Mouse (Mus musculus) layer of hippocampus, postnatal 10 days (tissue): ENCODE data around the gene Sema3g. TPM values are rescaled to one million over a fixed set of nuclear protein-coding genes. Genes with fewer than 3 reads are reported as not detected.

Experiments
- DNase-seq, 2 experiments: peaks; one replicate each; pipeline ENCODE4 v3.0.0; 2021; ENCODE audit warnings: low spot score in 2 of 2
- long read RNA-seq: library from polyadenylated mRNA; stranded (forward); transcript quantifications from one replicate; pipeline ENCODE4 v2.0.0, GENCODE M21; 2023
- total RNA-seq, 2 experiments: library from RNA; stranded (reverse); gene quantifications; 2 replicates each; pipeline ENCODE4 v1.2.3; 2021

The Sema3g gene
- 1 to 10 TPM; 4.7 to 5.4 TPM for total RNA-seq
- long read RNA-seq = 0 reads

GRCm38 (mm10) chr14:31217666-31218065 is at the start of gene Sema3g:
Sema3g (plus strand) TSS chr14:31217860.
- peak; percentile 26 to 28 for DNase-seq

- DNase-seq = no peak
Observed at GRCm38 (mm10) chr14:31168425-31168824, 49.2 kb upstream of the Sema3g start, which contains the start of gene Stab1. Stab1 (minus strand) TSS chr14:31168641.

- DNase-seq = no peak
Observed at GRCm38 (mm10) chr14:31169508-31169907, 48.2 kb upstream of the Sema3g start.

- DNase-seq = no peak
Observed at GRCm38 (mm10) chr14:31170963-31171362, 46.7 kb upstream of the Sema3g start.

- peak; percentile 52 to 59 for DNase-seq
Observed at GRCm38 (mm10) chr14:31171386-31171785, 46.3 kb upstream of the Sema3g start.

GRCm38 (mm10) chr14:31171821-31172220 is 45.8 kb upstream of the Sema3g start:
- DNase-seq = no peak

- no peak for DNase-seq
Observed at GRCm38 (mm10) chr14:31172781-31173455, 44.7 kb upstream of the Sema3g start.

- DNase-seq = no peak
Observed at GRCm38 (mm10) chr14:31173537-31173936, 44.1 kb upstream of the Sema3g start.

- DNase-seq = no peak
Observed at GRCm38 (mm10) chr14:31177287-31177686, 40.4 kb upstream of the Sema3g start.

GRCm38 (mm10) chr14:31177715-31178114 is 39.9 kb upstream of the Sema3g start:
- no peak for DNase-seq

- no peak for DNase-seq
Observed at GRCm38 (mm10) chr14:31179677-31180365, 37.8 kb upstream of the Sema3g start.

GRCm38 (mm10) chr14:31181512-31181911 is 36.1 kb upstream of the Sema3g start:
- DNase-seq = no peak

GRCm38 (mm10) chr14:31182786-31183290 is 34.8 kb upstream of the Sema3g start:
- no peak for DNase-seq

GRCm38 (mm10) chr14:31183541-31183940 is 34.1 kb upstream of the Sema3g start:
- DNase-seq = no peak

- DNase-seq = no peak
Observed at GRCm38 (mm10) chr14:31184195-31184594, 33.5 kb upstream of the Sema3g start.

GRCm38 (mm10) chr14:31186656-31187055 is 31.0 kb upstream of the Sema3g start:
- no peak for DNase-seq

- DNase-seq = no peak
Observed at GRCm38 (mm10) chr14:31188771-31189181, 28.9 kb upstream of the Sema3g start.

GRCm38 (mm10) chr14:31189348-31189747 is 28.3 kb upstream of the Sema3g start:
- no peak for DNase-seq

GRCm38 (mm10) chr14:31191936-31192335 is 25.7 kb upstream of the Sema3g start:
- DNase-seq = peak in 1 of 2 experiments; percentile 17

- no peak for DNase-seq
Observed at GRCm38 (mm10) chr14:31193791-31194190, 23.9 kb upstream of the Sema3g start.

- DNase-seq = no peak
Observed at GRCm38 (mm10) chr14:31194441-31194840, 23.2 kb upstream of the Sema3g start.

GRCm38 (mm10) chr14:31194891-31195513 is 22.7 kb upstream of the Sema3g start:
- peak in 1 of 2 experiments; percentile 39 for DNase-seq
